Mouse (Mus musculus) megakaryocyte, embryonic 14.5 days (primary cell): Measurements from ENCODE around the gene Prr5l.

Experiments used
- FLI1 ChIP-seq: IDR thresholded peaks from 2 replicates; pipeline ENCODE4 v1.6.1; 2012; ENCODE audit warnings: low read length, inconsistent platforms, mixed read lengths
- GATA1 ChIP-seq: IDR thresholded peaks from 3 replicates; pipeline ENCODE4 v1.6.1; 2012; ENCODE audit warnings: mixed read lengths, low read length, inconsistent platforms, borderline replicate concordance

- TF ChIP-seq GATA1 (no peak), FLI1 (no peak)
Observed at GRCm38 (mm10) chr2:101923181-101923580, 40.4 kb upstream of the Prr5l start.
